Mouse (Mus musculus) forebrain, embryonic 10.5 days (tissue): Measurements from ENCODE around the gene Scaf1. TPM values are rescaled to one million over a fixed set of nuclear protein-coding genes. Genes with fewer than 3 reads are reported as not detected.

Source experiments
- DNase-seq: peaks from one replicate; pipeline ENCODE4 v3.0.0-alpha.2; 2017; ENCODE audit warnings: low spot score; ENCODE audit errors: extremely low spot score
- H3K27ac ChIP-seq: fragments of 300-500 bp; sonication (generic); 2 replicates; pipeline ENCODE4 v1.5.1; 2016; ENCODE audit warnings: mild to moderate bottlenecking
- H3K27me3 ChIP-seq: fragments of 300-500 bp; sonication (generic); 2 replicates; pipeline ENCODE4 v1.6.1; 2016; ENCODE audit warnings: mild to moderate bottlenecking; ENCODE audit not compliant: poor library complexity, severe bottlenecking
- H3K36me3 ChIP-seq: fragments of 300-500 bp; sonication (generic); replicated peaks from 2 replicates; pipeline ENCODE4 v1.6.1; 2016; ENCODE audit warnings: mild to moderate bottlenecking, moderate library complexity
- H3K4me1 ChIP-seq: fragments of 300-500 bp; sonication (generic); 2 replicates; pipeline ENCODE4 v1.6.1; 2016
- H3K4me3 ChIP-seq: fragments of 300-500 bp; sonication (generic); 2 replicates; pipeline ENCODE4 v1.5.1; 2016; ENCODE audit warnings: mild to moderate bottlenecking, moderate library complexity
- H3K9me3 ChIP-seq: fragments of 300-500 bp; sonication (generic); 2 replicates; pipeline ENCODE4 v1.6.1; 2016; ENCODE audit warnings: mild to moderate bottlenecking, moderate library complexity
- whole genome bisulfite sequencing: fragments of 180-500 bp; shearing (Covaris S2); methylation state at CpG from one replicate; pipeline ENCODE4 v1.1.7; 2016; 5-methylcytosine and 5-hydroxymethylcytosine counted together
- polyA plus RNA-seq: library from polyadenylated mRNA; unstranded; fragments of >200 nt; fragmentation: Nextera tagmentation; extraction: Ambion mirVana; gene quantifications from 2 replicates; pipeline ENCODE4 v1.2.1, GENCODE M21; 2016

Scaf1 gene
- polyA plus RNA-seq = 39.9 and 41.0 TPM in 2 replicates

GRCm38 (mm10) chr7:45015957-45016612 lies at the start of gene Scaf1:
TSS of gene Scaf1 (minus strand) at chr7:45016363.
- peak within 1 kb of the TSS; percentile 95 for H3K27ac ChIP-seq
- peak; percentile 100 for DNase-seq
- H3K4me3 ChIP-seq = peak within 1 kb of the TSS; percentile 89
- peaks cover 27% of the 10 kb centered on the region for H3K27me3 ChIP-seq
- no peaks in the 10 kb centered on the region for H3K9me3 ChIP-seq
- H3K36me3 ChIP-seq = peaks cover 29% of the 10 kb centered on the region
- WGBS = under 1% methylated on average over 69 of the region's 69 CpGs
- H3K4me1 ChIP-seq = peaks cover 48% of the 10 kb centered on the region

DNA sequence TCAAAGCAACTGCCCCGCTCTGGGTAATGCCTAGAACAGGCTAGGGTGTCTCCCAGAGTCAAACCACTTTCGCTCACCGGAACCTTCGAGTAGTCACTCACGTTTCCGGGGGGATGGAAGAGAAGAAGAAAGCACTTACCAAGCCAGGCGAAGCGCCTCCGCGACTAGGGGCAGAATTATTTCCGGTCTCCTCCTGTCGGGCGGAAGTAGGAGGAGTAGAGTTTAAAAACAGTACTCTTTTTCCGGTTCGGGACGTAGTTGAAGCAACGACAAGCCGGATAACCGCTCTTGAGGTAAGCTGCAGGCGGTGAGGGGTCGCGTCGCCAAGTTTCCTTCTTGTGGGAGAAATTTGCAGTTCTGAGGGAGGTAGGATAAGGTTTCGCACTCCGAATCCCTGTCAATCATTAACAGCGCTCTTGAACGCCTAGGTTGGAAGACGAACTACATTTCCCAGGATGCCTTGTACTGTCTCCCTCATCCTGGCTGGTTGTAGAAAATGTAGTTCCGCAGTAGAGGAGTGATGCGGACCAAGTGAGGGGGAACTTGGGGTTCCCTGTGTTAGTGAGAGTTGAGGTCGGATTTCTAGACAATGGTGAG lies 46.2 kb upstream of the Scaf1 start, which contains the start of the genes Nosip and Prrg2:
Nosip (plus strand) TSS at position 191 of the 597 bp plus-strand sequence.
Prrg2 (minus strand) TSS at position 439 of the 597 bp plus-strand sequence.
- DNase-seq = peak; percentile 95
- no peaks in the 10 kb centered on the region for H3K9me3 ChIP-seq
- H3K36me3 ChIP-seq = no peaks in the 10 kb centered on the region
- no peaks in the 10 kb centered on the region for H3K27me3 ChIP-seq
- peak within 1 kb of the TSS; percentile 89 for H3K27ac ChIP-seq
- WGBS = under 1% methylated on average over 31 of the region's 31 CpGs
- peak within 1 kb of the TSS; percentile 69 for H3K4me3 ChIP-seq
- peaks cover 41% of the 10 kb centered on the region for H3K4me1 ChIP-seq

DNA sequence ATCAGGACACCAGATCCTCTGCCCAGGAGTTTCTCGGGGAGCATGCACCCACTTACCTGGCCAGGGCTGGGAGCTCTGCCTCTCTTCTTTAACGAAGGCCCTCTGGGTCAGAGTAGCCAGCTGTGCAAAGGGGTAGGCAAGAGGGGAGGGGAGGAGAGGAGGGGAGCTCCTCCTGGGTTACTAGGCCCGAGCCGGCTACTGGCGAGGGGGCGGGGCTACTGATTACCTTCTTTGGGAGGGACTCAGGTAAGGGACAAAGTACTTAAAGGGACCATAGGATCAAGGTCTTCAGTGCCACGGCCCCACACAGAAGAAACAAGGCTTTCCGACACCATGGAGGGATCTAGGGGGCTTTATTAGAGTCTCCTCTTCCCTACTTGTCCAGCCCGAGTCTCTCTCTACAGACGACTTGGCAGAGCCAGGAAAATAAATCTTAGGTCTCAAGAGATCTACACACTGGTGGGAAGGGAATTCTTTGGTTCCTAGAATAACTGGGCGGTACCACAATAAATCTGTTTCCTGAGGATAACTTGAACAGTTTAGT lies 45.4 kb upstream of the Scaf1 start:
- H3K9me3 ChIP-seq = no peaks in the 10 kb centered on the region

GRCm38 (mm10) chr7:45060632-45061122 lies 44.5 kb upstream of the Scaf1 start:
- Histone ChIP-seq H3K27me3 (no peaks in the 10 kb centered on the region), H3K27ac (no peak overlapping the region), H3K4me1 (peaks cover 41% of the 10 kb centered on the region), H3K36me3 (no peaks in the 10 kb centered on the region), H3K4me3 (no peak overlapping the region), H3K9me3 (no peaks in the 10 kb centered on the region)
- DNase-seq = no peak
- 95% methylated on average over 6 of the region's 6 CpGs for WGBS

More for the DNA sequence above, 45.4 kb upstream of the Scaf1 start:
- DNase-seq = no peak
- Histone ChIP-seq H3K4me3 (peak overlapping the region; percentile 69), H3K36me3 (no peaks in the 10 kb centered on the region), H3K27me3 (no peaks in the 10 kb centered on the region), H3K4me1 (peaks cover 41% of the 10 kb centered on the region), H3K27ac (peak overlapping the region; percentile 89)
- 15% methylated on average over 11 of the region's 11 CpGs for WGBS

DNA sequence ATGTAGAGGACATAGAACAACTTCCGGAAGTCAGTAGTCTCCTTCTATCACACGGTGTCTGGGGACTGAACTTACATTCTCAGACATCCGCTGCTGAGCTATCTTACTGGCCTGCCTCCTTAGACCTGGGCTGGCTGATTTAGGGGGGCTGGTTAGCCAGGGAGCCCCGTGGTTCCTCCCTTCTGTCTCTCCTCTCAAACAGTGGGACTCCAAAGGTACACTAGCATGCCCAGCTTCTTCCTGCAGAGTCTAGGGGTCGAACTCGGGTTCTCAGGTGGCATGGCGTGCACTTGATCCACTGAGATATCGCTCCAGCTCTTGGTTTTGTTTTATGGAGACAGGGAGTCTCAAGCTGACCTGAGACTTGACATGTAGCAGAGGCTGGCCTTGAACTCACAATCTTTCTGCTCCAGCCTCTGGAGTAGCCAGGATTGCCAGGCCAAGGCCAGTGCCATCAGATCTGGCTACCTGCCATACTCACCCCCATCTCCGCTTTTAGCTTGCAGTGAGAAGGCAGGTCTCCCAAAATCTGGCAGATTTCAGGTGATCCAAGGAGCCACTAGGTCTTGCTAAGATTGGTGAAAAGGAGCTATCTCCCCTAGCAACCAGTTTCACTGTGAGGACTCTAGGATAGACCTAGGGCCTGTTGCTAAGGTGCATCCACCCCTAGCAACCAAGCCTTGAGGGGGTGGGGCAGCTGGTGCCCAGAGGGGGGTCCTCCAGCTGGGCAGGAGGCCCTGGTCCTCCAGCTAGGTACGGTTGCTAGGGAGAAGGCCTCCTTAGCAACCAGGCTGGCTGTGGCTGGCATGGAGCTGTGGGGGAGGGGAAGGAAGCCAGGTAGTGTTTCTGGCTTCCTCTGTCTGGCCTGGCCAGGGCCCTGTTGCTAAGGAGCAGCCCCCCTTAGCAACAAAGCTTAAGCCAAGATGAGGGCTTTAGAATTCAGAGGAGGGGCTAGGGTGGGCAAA lies 42.7 kb upstream of the Scaf1 start:
- Histone ChIP-seq H3K4me3 (peak overlapping the region; percentile 20), H3K36me3 (no peaks in the 10 kb centered on the region), H3K27me3 (no peaks in the 10 kb centered on the region), H3K9me3 (no peaks in the 10 kb centered on the region), H3K4me1 (peaks cover 52% of the 10 kb centered on the region), H3K27ac (peak overlapping the region; percentile 70)
- WGBS = 77% methylated on average over 10 of the region's 10 CpGs
- DNase-seq = no peak

GRCm38 (mm10) chr7:45056972-45057348 lies 40.8 kb upstream of the Scaf1 start:
- Histone ChIP-seq H3K27me3 (no peaks in the 10 kb centered on the region), H3K27ac (no peak overlapping the region), H3K4me1 (peaks cover 52% of the 10 kb centered on the region), H3K9me3 (no peaks in the 10 kb centered on the region), H3K4me3 (no peak overlapping the region), H3K36me3 (no peaks in the 10 kb centered on the region)
- no peak for DNase-seq

DNA sequence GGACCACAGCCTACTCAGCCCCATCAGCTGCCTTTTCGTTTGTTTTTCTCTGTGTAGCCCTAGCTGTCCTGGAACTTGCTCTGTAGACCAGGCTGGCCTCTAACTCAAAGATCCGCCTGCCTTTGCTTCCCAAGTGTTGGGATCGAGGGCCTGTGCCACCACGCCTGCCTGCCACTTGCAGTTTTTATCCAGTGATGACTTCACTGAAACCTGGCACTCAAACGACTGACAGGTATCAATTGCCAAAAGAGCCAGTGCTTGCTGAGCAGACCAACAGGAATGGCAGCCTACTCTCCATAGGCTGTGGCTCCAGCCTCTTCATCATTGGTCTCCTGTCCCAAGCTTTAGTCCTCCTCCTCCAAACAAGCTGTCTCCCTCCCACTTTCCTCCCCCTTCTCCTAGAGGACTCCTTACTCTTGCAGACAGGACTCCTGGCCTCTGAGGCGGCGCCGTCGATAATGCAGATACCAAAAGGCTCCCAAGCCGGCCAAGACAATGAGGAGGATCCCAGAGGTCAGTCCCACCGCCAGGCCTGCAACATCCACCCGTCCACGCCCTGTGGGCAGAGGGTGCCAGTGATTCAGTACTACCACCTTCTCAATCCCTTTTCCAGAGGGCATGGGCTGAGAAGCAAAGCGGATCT lies 40.3 kb upstream of the Scaf1 start:
- Histone ChIP-seq H3K4me1 (peaks cover 52% of the 10 kb centered on the region), H3K36me3 (no peaks in the 10 kb centered on the region), H3K27me3 (no peaks in the 10 kb centered on the region), H3K27ac (no peak overlapping the region), H3K9me3 (no peaks in the 10 kb centered on the region), H3K4me3 (no peak overlapping the region)
- DNase-seq = no peak
- 69% methylated on average over 14 of the region's 14 CpGs for WGBS

DNA sequence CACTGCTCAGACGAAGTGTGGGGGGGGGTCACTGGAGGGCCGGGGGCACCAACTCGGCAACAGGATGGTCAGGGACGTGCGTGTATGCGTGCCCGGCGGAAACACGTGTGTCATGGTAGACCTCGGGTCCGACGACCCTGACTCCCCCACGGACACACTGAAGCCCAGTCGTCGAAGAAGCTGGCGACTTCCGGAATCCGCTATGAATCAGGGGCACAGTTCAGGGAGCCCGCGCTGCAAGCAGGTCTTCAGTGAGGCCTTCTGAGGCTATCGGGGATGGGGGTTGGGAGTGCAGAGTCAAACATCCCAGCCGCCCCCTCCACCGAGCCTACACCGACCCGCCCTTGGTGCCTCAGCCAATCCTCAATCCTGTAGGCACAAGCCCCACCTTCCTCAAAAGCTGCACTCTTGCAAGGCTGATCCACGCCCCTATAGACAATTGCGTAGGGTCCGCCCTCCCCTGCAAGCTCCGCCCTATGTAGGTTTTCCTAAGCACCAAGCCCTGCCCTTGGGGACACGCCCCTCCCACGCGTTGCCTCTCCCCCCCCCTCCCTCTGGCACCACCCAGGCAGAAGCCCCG lies 37.9 kb upstream of the Scaf1 start:
- Histone ChIP-seq H3K4me1 (peaks cover 52% of the 10 kb centered on the region), H3K27me3 (no peaks in the 10 kb centered on the region)

DNA sequence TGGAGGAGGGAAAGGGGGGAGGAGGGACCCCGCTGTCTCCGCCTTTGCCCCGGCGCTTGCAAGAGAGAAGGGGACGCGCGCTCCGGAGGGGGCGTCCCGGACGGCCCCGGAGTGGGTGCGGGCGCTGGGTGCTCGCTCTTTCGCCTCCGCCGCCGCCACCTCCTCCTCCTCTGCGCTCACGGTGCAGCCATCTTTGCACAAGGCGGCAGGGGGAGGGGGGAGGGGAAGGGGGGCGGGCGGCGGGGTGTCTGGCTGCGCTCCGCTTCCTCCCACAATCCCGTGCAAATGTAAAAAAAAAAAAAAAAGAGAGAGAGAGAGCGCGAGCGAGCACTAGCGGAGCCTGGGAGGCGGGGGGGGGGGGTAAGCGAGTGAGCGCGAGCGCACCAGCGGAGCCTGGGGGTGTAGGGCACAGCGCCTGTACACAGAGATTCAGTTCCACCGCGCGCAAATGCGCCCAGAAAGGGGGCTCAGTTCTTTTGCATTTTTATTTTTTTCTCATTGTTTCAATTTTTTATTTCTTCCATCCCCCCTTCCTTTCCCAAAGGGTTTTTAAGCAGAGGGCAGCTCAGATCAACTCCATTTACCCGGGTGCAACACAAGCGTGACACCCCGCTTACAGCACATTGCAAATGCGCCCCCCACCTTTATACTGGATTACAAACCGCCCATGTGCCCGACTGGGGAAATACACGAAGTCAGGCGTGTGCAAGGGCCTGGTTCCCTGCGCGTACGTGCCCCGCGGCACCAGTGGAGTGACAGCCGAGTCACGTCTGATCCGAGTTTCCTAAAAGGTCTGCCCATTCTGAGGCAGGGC lies 37.2 kb upstream of the Scaf1 start:
- WGBS = under 1% methylated on average over 50 of the region's 59 CpGs
- Histone ChIP-seq H3K9me3 (no peaks in the 10 kb centered on the region), H3K36me3 (peaks cover 29% of the 10 kb centered on the region), H3K27me3 (no peaks in the 10 kb centered on the region), H3K4me1 (peaks cover 47% of the 10 kb centered on the region), H3K27ac (peak overlapping the region; percentile 99), H3K4me3 (peak overlapping the region; percentile 97)
- DNase-seq = peak; percentile 84

More for the DNA sequence above, 37.9 kb upstream of the Scaf1 start:
- H3K9me3 ChIP-seq = no peaks in the 10 kb centered on the region
- peak; percentile 97 for DNase-seq
- H3K4me3 ChIP-seq = peak overlapping the region; percentile 97
- peaks cover 22% of the 10 kb centered on the region for H3K36me3 ChIP-seq
- 0% methylated on average over 33 of the region's 33 CpGs for WGBS
- peak overlapping the region; percentile 99 for H3K27ac ChIP-seq

DNA sequence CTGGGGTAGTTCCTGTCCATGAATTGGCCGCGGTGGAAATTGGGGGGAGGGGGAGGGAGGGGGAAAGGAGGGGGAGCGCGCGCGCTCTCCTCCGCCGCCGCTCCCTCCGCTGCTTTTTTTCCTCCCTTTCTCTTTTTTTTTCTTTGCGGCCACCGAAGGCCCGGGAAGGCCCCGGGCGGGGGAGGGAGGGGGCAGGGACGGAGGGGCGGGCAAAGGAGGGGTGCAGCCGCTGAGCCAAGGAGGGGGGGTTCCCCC lies 36.6 kb upstream of the Scaf1 start, which contains the start of gene Prr12:
Prr12 (minus strand) TSS at position 20 of the 255 bp plus-strand sequence.
- Histone ChIP-seq H3K27me3 (no peaks in the 10 kb centered on the region), H3K36me3 (peaks cover 35% of the 10 kb centered on the region), H3K9me3 (no peaks in the 10 kb centered on the region), H3K4me3 (peak within 1 kb of the TSS; percentile 97), H3K27ac (peak within 1 kb of the TSS; percentile 99), H3K4me1 (peaks cover 47% of the 10 kb centered on the region)
- 0% methylated on average over 12 of the region's 18 CpGs for WGBS
- no peak for DNase-seq

DNA sequence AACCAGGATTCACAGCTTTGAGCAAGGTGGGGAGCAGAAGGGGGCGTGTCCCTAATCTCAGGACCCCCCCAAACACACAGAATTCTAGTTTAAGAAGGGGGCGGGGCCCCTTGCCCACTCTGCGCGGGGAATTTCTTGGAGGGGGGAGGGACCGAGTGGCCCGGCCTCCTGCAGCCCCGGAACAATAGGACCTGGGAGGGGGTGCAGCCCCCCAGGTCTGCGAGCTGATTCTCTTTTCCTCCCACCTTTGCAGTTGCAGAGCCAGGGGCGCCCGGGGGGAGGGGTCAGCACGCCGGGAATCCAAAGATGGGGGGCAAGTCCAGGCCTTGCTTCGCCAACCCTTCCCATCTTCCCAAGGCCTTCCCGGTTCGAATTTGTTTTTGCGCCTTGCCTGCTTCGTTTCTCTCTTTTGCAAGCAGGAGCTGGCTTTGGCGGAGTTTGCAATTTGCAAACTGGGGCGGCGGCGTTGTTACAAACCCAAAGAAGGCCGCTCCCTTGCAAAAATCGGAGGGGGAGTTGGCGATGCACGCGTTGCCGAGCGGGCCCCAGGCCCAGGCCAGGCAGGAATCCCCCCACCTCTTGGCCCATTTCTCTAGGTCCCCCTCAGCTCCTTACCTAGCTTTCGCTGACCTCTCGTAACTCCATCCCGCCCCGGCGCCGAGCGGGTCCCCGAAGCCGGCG lies 36.2 kb upstream of the Scaf1 start:
- Histone ChIP-seq H3K4me1 (peaks cover 47% of the 10 kb centered on the region), H3K27me3 (no peaks in the 10 kb centered on the region), H3K36me3 (peaks cover 40% of the 10 kb centered on the region), H3K27ac (peak overlapping the region; percentile 99), H3K9me3 (no peaks in the 10 kb centered on the region), H3K4me3 (peak overlapping the region; percentile 97)
- WGBS = under 1% methylated on average over 38 of the region's 38 CpGs
- DNase-seq = no peak
